Mouse (Mus musculus) G1E-ER4 (cell line): ENCODE results near the gene C1qtnf6. TPM values are rescaled to one million over a fixed set of nuclear protein-coding genes. Genes with fewer than 3 reads are reported as not detected.

Experiments
- GATA1 ChIP-seq: IDR thresholded peaks from one replicate; pipeline ENCODE4 v1.8.0; 2012; ENCODE audit warnings: low read length, inconsistent platforms
- polyA plus RNA-seq: library from polyadenylated mRNA; stranded (reverse); fragments of >175 nt; gene quantifications from 2 replicates; pipeline ENCODE4 v1.2.3, GENCODE M21; 2012

C1qtnf6 gene
- polyA plus RNA-seq, 1 experiment, result 0.03 TPM

DNA sequence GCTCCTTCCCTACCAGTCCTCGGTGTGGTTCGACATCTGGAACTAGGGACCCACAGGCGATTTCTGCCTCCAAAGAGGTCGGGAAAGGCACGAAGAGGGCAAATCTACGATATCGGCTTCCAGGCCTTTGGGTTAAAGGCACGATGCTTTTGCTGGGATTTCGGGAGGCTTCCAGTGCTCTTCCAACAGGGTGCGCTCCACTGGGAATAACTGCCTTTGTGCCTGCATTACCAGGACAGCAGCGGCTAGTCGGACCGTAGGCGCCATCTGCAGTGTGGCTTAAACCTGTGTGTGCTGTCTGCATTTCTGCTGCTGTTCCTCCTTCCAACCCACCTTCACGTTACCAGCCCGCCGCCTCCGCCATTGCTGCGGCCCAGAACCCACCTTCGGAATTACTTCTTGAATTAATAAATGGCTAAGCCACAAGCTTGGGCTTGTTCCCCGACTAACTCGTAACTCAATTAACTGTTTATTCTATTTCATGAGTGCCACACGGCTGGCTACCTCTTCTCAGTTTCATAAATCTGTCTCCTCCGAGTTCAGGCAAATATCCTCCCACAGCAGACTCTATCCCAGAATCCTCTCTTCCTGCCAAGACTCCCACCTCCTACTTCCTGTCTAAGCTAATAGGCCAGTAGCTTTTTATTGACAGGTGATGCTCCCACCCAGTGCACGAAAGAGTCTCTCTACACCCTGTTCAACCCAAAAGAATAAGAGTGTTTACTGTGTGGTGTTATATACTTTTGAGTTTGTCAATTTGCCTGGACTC, 23.5 kb upstream of the C1qtnf6 start:
- TF ChIP-seq GATA1, result no peak

DNA sequence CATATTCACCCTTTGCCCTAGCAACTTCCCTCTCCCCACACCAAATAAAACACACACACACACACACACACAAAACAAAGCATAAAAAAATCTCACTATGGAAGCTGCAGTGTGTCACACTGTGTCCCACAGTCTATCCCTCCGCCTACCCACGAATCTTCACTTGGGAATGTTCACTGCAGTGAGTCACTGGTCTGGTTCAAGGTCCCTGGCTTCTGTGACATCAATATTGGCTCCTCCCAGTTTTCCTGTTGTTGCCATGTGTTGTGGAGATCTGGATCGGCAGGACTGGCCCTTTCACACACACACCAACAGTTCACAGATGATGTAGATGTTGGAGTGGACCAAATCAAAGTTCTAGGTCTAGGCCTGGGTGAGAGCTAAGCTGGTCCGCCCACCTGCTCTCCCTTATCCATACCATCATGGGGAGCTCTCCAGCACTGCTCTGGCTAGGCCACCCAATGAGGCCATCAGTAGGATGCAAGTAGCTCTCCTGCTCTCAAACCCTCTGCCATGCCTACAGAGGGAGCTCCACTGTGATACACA, 18.0 kb upstream of the C1qtnf6 start:
- TF ChIP-seq GATA1, result no peak

- TF ChIP-seq GATA1, result no peak
Observed at GRCm38 (mm10) chr15:78548711-78549110, 17.5 kb upstream of the C1qtnf6 start.

DNA sequence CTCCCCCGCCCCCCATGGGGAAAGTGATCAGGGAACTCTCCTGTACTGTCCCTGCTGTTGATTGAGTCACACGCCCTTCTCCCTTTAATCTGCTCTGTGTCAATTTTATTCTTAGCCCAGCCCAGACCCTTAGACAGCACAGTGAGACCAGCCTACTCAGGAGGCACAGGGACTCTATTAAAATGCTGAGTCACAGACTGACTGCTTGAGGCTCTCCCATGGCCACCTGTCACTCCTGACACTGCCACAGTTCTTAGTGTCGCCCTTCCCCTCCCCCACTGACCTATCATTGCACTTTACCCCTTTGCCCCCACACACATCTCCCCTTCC, 17.1 kb upstream of the C1qtnf6 start:
- no peak for TF ChIP-seq GATA1

DNA sequence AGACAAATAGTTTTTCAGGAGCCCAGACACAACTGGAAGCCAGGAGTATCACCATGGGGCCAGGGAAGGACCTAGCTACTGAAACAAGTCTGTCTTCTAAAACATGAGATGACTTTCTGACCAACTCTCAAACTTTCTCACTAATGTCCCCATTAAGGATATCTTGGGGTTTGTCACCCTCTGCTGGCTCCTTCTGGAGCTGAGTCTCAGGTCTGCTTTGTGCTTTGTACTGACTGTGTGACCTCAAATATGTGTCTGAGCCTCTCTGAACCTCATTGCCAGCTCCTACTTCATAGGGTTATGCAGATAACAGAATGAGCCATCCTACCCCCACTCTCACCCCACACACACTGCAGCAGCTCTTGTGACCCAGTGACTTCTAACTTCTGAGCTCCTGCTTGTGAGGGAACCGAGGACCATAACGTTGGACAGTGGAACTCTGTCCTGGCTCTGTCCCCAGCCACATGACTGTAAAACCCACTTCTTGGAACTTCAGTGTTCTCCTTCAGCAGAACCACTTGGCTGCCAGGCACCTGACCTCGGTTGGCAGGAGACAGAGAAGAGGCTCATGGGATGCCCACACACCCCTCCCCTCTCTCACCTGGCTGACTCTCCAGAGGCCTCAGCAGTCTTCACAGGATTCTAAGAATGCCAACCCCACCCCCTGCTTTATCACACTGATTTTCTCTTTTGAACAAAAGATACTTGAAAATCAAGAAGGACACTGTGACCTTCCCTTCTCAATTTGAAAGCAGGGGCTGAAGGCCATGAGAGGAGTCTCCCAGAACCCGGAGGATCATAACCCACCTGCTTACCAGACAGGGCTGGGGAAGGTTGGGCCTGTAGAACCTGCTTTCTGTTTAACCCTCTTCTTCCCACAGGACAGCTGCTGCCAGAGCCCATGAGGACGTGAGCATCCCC, 16.5 kb upstream of the C1qtnf6 start:
- no peak for TF ChIP-seq GATA1

DNA sequence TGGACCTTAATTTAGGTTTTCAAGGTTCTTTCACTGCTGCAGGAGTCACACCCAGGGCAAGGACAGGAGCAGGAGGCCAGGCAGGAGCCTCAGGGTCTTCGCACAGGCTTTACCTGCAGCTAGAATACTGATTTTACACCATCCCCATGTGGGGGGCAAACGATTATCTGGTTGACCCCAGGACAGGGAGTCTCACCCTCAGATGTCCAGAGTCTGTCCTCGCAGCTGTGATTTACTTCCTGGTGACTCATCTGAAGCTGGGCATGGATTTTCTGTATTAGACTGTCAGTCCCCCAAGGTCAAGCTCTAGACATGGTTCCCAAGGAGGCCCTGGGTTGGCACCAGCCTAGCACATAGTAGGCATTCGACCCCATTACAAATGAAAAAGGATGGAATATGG, 14.8 kb upstream of the C1qtnf6 start:
- no peak for TF ChIP-seq GATA1

DNA sequence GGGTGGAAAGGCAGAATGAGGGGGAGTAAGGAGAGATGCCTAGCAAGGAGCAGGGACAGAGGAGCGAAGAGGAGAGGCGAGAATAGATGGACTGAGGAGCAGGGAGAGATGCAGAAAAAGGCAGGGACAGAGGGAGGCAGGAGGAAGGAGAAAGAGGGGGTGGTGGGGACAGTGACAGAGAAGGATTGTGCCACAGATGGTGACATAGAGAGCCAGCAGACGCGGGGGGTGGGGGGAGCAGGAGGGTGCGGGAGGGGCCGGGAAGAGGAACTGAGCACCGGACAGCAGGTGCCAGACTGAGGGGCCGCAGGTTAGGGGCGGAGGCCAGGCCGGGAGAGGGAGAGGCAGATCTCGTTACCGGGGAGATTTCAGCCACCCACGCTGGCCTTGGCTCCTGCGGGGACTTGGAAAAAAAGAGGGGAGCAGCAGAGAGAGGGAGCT, 13.4 kb upstream of the C1qtnf6 start, which contains the start of gene Sstr3:
Gene Sstr3, minus strand, starts transcription at position 125 of the 441 bp plus-strand sequence.
- TF ChIP-seq GATA1, result no peak

- no peak for TF ChIP-seq GATA1
Observed at GRCm38 (mm10) chr15:78544041-78544440, 12.8 kb upstream of the C1qtnf6 start.

GRCm38 (mm10) chr15:78542767-78543303, 11.6 kb upstream of the C1qtnf6 start:
- no peak for TF ChIP-seq GATA1

- TF ChIP-seq GATA1, result no peak
Observed at GRCm38 (mm10) chr15:78542098-78542766, 11.0 kb upstream of the C1qtnf6 start.

- no peak for TF ChIP-seq GATA1
Observed at GRCm38 (mm10) chr15:78541606-78542005, 10.4 kb upstream of the C1qtnf6 start.

DNA sequence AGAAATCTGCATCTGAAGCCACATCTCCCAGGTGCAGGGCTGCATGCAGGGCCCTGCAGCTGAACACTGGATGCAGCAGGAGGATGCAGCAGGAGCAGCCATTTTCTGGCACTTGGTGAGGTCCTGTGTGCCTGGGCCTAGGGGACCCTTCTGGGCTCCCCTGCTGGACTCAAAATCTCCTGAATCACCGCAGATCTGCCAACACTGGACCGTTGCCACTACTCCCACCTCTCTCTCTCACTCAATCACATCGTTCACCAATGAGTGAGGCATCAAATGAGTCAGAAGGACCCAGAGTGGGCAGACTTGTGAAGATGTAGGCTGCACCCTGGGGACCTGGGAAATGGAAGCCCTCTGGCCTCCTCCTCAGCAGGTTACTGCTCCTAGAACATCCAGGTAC, 9.8 kb upstream of the C1qtnf6 start:
- TF ChIP-seq GATA1, result no peak

DNA sequence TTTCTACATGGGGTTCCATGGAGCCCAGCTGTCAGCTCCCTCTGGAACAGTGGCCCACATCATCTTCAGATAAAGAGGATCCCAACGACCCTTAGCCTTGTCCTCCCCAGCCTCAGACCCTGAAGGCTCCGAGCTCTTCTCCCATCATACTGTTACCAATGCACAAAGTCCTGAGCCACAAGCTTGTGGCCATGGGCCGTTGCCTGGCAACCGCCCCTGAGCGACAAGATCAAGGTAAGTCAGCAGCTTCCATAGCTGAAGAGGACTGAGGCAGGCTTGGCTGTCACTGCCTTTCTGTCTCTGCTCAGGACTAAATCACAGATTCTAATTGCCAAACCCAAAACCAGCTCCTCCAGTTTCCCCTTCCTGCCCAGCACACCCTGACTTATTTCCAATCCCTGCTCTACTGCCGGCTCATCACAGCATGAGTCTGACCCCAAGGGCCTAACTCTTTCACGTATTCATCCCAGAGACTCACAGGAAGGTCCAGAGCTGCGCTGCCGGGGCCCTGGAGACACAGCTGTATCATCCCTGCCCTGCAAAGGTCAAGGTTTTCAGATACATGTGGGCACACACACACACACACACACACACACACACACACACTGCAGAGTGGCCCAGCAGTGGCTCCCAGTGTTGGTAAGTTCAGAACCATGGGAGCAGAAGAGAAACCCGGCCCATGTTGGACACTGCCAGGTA, 4.7 kb upstream of the C1qtnf6 start:
- TF ChIP-seq GATA1, result no peak

DNA sequence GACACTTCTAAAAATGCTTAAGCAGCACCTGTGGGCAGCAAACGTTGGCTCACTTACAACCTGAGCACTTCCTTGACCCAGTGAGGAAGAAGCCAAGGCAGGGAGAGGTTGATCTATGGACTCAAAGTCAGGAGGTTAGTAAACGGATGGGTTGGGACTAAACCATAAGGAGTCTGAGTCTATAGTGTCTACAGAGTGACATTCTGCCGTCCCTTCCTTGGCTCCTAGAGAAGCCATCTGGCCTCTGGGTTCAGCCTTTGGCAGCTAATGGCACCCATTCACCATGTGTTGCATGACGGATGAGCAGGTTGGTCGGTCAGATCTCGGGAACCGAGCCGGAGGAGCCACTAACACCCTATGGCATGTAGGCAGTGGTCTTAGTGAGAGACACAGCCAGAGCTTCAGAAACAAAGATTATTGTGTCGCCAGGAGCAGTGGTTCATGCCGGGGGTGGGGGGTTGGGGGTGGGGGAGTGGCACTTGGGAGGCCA, 2.2 kb upstream of the C1qtnf6 start:
- no peak for TF ChIP-seq GATA1

- no peak for TF ChIP-seq GATA1
Observed at GRCm38 (mm10) chr15:78532566-78533345, 1.5 kb upstream of the C1qtnf6 start.
